Mouse (Mus musculus) lung, adult 2 months (tissue): ENCODE results near the gene Fbxw15. TPM values are rescaled to one million over a fixed set of nuclear protein-coding genes. Genes with fewer than 3 reads are reported as not detected.
"Not testable (repeated sequence)": the region's sequence is repeated elsewhere in the genome, so short reads cannot be mapped to it uniquely, and the experiment has no call there.

Source experiments
- DNase-seq: peaks from one replicate; pipeline ENCODE4 v3.0.0; 2022
- H3K4me1 ChIP-seq: fragments of 200-500 bp; 2 replicates; pipeline ENCODE4 v1.6.1; 2011; ENCODE audit warnings: low read length; ENCODE audit not compliant: control insufficient read depth, insufficient read depth
- H3K4me3 ChIP-seq: fragments of 200-500 bp; replicated peaks from 2 replicates; pipeline ENCODE3; 2011; ENCODE audit warnings: low read depth, mild to moderate bottlenecking, control low read depth, low read length; ENCODE audit errors: extremely low read depth
- CTCF ChIP-seq: fragments of 200-500 bp; IDR thresholded peaks from 2 replicates; pipeline ENCODE4 v1.5.1; 2011; ENCODE audit warnings: mild to moderate bottlenecking, low read length, control low read depth; ENCODE audit not compliant: insufficient read depth
- POLR2A ChIP-seq: fragments of 200-500 bp; IDR thresholded peaks from 2 replicates; pipeline ENCODE4 v1.6.1; 2011; ENCODE audit warnings: low read depth, mild to moderate bottlenecking, control low read depth, low read length, borderline replicate concordance; ENCODE audit errors: extremely low read depth
- WGBS: fragments of 180-500 bp; shearing (Covaris S2); methylation state at CpG from one replicate; pipeline ENCODE4 v1.1.7; 2018; 5-methylcytosine and 5-hydroxymethylcytosine counted together
- polyA plus RNA-seq: library from polyadenylated mRNA; depleted of rRNA; stranded (reverse); fragments of >200 nt; gene quantifications from 2 replicates; pipeline ENCODE4 v1.2.3, GENCODE M21; 2012; rRNA removed

Fbxw15 gene
- polyA plus RNA-seq: not detected in 2 replicates

DNA sequence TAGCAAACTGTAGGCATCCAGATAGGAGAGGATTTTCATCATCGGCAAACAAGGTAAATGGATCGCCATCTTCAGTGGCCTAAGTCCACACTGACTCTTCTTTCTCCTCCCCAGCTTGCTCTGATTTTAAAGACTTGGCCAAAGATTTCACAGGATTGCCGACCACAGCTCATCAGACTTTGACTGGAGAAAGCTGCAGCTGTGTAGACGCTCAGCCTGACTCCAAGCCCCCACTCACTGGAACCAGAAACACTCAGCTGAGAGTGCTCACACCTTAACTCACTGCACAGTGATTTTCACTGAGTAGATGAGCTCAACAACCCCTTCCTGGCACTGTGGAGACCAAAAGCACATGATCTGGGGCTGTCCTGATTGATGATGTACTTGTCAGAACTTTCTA is at the start of gene Fbxw15:
Gene Fbxw15, minus strand, starts transcription at position 101 of the 400 bp plus-strand sequence.
- 75% methylated on average over 4 of the region's 4 CpGs for WGBS
- not testable (repeated sequence) for H3K4me1 ChIP-seq, DNase-seq, H3K4me3 ChIP-seq

DNA sequence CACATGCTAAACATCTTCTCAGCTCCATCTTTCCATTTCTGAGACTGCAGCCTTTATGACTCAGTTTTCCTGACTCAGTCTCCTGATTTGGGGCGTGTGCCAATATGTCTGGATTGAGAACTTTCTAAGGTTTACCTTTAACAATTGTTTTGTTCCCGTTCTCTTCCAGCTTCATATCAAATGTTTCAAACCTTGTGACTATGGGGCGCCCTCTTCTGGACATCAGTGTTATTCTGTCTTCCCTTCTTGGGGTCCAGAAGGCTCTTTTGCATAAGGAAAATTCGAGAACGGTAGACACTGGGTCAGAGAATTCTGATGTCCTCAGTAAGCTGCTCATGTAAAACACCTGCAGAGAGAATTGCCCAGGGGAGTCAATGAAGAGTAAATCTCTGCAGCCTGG is 38.8 kb upstream of the Fbxw15 start:
- not testable (repeated sequence) for H3K4me1 ChIP-seq, DNase-seq, H3K4me3 ChIP-seq
- WGBS: 34% methylated on average over 5 of the region's 5 CpGs

DNA sequence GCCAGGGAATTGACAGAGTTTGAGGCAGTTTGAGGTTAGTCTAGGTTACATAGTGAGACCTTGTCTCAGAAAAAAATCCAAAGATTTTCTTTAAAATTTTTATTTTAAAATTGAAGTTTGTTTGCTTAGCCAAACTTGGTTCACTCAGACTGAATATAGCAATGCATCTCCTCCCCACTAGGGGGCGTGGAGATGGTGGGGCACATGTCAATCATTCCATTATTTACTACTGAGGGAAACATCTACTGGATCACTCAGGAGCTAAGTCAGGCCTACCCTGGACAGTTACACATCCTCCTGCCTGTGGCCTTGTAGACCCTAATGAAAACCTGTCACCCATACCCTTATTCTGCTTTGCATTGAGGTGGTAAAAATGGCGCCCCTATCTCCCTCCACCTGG is 34.1 kb upstream of the Fbxw15 start:
- not testable (repeated sequence) for H3K4me1 ChIP-seq, H3K4me3 ChIP-seq, DNase-seq
- WGBS: 46% methylated on average over 2 of the region's 2 CpGs

DNA sequence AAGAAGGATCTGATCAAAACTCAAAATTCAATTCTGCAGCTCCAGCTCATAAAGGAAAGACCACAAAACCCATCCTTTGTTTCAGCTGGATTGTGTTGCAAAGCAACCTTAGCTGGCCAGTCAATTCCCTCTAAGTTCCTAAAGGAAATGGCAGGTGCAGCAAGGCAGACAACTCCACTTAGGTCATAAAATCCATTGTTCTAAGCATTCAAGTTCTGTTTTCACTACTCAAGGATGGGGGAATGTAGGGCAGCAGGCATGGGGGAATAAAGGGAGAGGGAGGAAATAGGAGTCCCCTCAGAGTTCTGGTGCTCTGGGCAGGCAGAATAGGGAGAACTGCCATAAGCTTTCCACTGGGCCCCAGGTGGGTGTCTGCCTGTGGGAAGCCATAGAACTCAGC is 29.2 kb upstream of the Fbxw15 start:
- no peaks in the 10 kb centered on the region for H3K4me1 ChIP-seq
- no peak for TF ChIP-seq POLR2A
- TF ChIP-seq CTCF: no peak

DNA sequence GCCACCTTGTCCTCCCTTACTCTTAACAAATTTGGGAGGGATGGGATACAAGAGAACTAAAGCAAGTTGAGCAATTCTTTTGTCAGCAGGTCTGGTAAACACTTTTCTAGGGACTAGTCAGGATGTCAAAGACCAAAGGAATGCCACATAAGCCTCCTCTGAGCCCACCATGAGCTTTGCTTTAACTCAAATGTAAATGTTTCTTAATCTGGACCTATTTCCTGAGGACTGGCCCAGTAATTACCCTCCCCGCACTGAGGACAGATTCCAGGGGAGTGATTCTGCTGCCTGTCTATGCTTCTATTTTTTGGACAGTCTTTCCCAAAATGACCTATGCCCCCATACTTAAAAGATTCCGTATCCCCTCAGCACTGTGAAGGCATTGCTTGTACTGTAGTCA is 26.8 kb upstream of the Fbxw15 start:
- 83% methylated on average over 2 of the region's 2 CpGs for WGBS
- no peak for DNase-seq
- TF ChIP-seq POLR2A (no peak), CTCF (no peak)

More for the DNA sequence above, 29.2 kb upstream of the Fbxw15 start:
- no peak overlapping the region for H3K4me3 ChIP-seq
- DNase-seq: no peak

DNA sequence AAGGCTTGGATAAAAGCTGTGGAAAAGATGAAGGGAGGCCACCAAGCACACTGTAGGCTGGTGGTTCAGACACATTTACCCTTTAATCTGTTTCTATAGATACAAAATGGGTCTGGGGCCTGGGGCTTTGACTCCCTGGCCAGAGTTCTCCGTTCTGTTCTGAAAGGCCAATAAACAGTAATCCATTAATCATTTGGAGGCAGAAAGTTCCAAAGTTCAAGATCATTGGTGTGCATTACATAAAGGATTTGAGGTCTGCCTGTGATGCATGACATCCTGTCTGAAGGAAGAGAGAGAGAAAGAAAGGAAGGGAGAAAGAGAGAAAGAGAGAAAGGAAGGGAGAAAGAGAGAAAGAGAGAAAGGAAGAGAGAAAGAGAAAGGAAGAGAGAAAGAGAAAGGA is 2.5 kb downstream of the Fbxw15 start:
- WGBS: 42% methylated on average over 1 of the region's 1 CpGs
- Histone ChIP-seq H3K4me3 (no peak overlapping the region), H3K4me1 (no peaks in the 10 kb centered on the region)
- no peak for DNase-seq
- TF ChIP-seq POLR2A: no peak
- no peak for TF ChIP-seq CTCF

More for the DNA sequence above, 26.8 kb upstream of the Fbxw15 start:
- Histone ChIP-seq H3K4me1 (no peaks in the 10 kb centered on the region), H3K4me3 (no peak overlapping the region)

DNA sequence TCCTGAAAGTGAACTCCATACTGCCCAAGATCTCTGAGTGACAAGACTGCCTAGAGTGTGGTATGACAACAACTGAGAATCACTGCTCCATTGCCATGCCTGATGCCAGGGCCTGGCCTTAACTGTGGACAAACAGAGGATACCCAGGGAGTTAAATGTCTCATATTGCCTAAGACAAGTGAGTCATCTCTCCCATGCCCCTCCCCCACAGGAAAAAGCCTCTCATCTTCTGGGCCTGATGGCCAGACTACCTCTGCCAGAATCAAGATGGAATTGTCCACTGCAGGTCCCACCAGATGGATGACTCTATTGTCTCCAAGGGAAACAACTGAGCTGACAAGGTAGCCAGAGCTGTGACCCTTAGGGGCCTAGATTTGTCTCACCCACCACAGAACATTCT is 6.0 kb downstream of the Fbxw15 start:
- not testable (repeated sequence) for H3K4me1 ChIP-seq, DNase-seq, H3K4me3 ChIP-seq

DNA sequence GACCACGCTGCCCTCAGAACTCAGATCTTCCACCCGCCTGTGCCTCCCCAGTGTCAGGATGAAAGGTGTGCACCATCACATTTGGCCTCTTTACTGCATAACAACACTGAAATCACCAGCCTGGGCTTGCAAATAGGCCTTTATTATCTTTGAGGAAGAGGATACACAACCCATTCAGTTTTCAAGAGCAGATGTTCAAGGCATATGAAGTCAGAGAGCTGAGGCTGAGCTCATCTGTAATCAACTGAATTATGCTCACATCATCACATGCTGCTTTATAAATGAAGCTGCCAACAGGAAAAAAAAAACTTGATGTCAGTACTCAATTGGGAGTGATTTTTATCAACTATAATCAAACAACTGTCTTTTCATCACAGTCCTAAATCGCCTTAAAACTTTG is 15.6 kb downstream of the Fbxw15 start:
- no peak overlapping the region for H3K4me3 ChIP-seq
- TF ChIP-seq POLR2A (no peak), CTCF (no peak)
- DNase-seq: no peak
- 58% methylated on average over 3 of the region's 3 CpGs for WGBS
- no peaks in the 10 kb centered on the region for H3K4me1 ChIP-seq

DNA sequence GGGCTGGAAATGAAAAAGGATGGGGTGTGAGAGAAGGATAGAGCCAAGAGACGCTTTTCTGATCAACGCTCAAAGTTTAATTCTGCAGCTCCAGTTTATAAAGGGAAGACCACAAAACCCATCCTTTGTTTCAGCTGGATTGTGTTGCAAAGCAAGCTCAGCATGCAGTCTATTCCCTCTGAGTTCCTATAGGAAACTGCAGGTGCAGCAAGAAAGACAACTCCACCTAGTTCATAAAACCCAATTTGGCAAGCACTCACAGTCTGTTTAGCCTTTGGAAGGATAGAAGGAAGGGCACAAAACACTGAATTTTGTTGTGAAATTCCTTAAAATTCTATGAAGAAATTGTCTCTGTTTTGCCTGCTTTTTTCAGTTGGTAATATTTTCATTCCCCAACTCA is 18.4 kb downstream of the Fbxw15 start:
- WGBS: 44% methylated on average over 2 of the region's 2 CpGs
- not testable (repeated sequence) for DNase-seq, H3K4me3 ChIP-seq, H3K4me1 ChIP-seq

DNA sequence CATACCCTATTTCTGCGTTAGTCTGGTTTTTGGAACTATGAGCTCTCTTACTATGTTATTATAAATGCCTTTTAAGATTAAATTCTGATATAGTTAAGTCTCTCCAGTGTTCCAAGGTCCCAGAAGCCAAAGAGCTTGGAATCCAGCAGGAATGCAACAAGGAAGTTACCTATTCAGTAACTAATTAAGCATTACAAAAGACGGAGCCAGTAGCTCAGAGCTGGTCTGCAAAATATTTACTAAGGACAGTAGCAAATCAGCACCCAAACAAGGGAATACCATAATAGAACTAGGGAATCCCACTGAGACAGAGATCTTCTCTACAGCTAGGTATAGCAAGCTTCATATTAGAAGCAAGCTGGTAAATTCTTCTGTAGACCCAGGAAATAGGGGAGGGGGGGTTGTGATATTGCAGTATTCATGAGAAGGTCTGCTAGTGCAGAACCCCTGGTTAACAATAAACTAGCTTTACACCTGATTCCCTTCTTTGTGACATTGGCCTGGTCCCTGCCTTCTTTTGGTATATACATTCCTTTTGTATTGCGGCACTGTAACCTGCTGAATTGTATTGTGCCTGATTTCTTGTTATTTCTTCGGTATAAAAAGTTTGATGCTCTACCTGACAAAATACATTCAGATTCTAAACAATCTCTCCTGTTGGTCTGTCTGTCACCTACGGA is 44.5 kb downstream of the Fbxw15 start:
- TF ChIP-seq POLR2A: no peak
- no peak for TF ChIP-seq CTCF
- no peak overlapping the region for H3K4me3 ChIP-seq
- no peaks in the 10 kb centered on the region for H3K4me1 ChIP-seq
- 71% methylated on average over 5 of the region's 5 CpGs for WGBS
- no peak for DNase-seq

Other genes with a start within 250 kb of the Fbxw15 start
- not detected in 2 replicates for gene Fbxw28, start 228.6 kb downstream of the Fbxw15 start, polyA plus RNA-seq
- gene Fbxw22, start 164.0 kb downstream of the Fbxw15 start, polyA plus RNA-seq: not detected in 2 replicates
- not detected in 2 replicates for gene Fbxw16, start 119.1 kb downstream of the Fbxw15 start, polyA plus RNA-seq
- not detected in 2 replicates for gene Fbxw19, start 72.4 kb downstream of the Fbxw15 start, polyA plus RNA-seq
- not detected in 2 replicates for gene Fbxw24, start 57.8 kb upstream of the Fbxw15 start, polyA plus RNA-seq
- not detected in 2 replicates for gene Fbxw25, start 96.4 kb upstream of the Fbxw15 start, polyA plus RNA-seq
- not detected in 2 replicates for gene Fbxw18, start 134.4 kb upstream of the Fbxw15 start, polyA plus RNA-seq
- gene Fbxw26, start 177.8 kb upstream of the Fbxw15 start, polyA plus RNA-seq: not detected in 2 replicates
- gene Fbxw27, start 222.4 kb upstream of the Fbxw15 start, polyA plus RNA-seq: not detected in 2 replicates
- gene Spink8, start 244.0 kb upstream of the Fbxw15 start, polyA plus RNA-seq: not detected in 2 replicates